Mouse (Mus musculus): ENCODE results near the gene Opcml. TPM values are rescaled to one million over a fixed set of nuclear protein-coding genes. Genes with fewer than 3 reads are reported as not detected.

The Opcml gene
- polyA plus RNA-seq, 1 experiment from 2014 or later: 73.0 TPM

DNA sequence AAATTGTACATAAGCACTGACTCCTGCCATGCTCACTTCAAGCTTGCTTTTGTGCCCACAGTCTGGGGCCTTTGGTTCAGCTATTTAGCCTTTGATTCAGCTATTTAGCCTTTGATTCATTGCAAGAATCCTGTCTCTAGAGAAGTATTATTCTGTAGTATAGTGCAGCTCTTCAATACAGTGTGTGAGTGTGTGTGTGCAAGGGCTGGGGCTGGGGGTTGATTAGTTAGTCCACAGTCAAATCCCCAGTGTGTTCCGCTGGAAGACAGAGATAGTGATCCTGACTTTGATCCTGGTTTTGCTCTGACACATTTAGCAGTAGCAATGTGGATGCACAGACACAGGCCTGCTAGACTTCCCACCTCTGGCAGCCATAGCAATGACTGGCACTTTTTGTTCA lies 797.9 kb downstream of the Opcml start:
- WGBS: 62% methylated on average over 1 of the region's 1 CpGs
- peak; percentile 68; the same call in 1 of the 2 replicates for ATAC-seq
- H3K27ac ChIP-seq (ENCODE audit: low read length): no peak overlapping the region

GRCm38 (mm10) chr9:28592208-28592607 lies 801.6 kb downstream of the Opcml start:
- 32% methylated on average over 3 of the region's 3 CpGs for WGBS
- no peaks in the 10 kb centered on the region for H3K9me3 ChIP-seq (replicated peaks; ENCODE audit: control insufficient read depth, low read length, poor library complexity, severe bottlenecking)
- no peak overlapping the region for H3K9ac ChIP-seq (ENCODE audit: low read depth, low read length)
- no peaks in the 10 kb centered on the region for H3K36me3 ChIP-seq (ENCODE audit: control insufficient read depth, insufficient read depth, low read length)
- H3K27ac ChIP-seq (ENCODE audit: low read length): no peak overlapping the region
- no peaks in the 10 kb centered on the region for H3K27me3 ChIP-seq (ENCODE audit: control insufficient read depth, insufficient read depth, low read depth, low read length)
- no peak overlapping the region for H3K4me2 ChIP-seq (ENCODE audit: low read length)
- peaks cover 9% of the 10 kb centered on the region for H3K4me1 ChIP-seq (ENCODE audit: control insufficient read depth, insufficient read depth, low read length)
- H3K4me3 ChIP-seq (ENCODE audit: low read depth, low read length): no peak overlapping the region
- ATAC-seq: no peak

More for the DNA sequence above, 797.9 kb downstream of the Opcml start:
- no peaks in the 10 kb centered on the region for H3K9me3 ChIP-seq (replicated peaks; ENCODE audit: control insufficient read depth, low read length, poor library complexity, severe bottlenecking)
- H3K4me1 ChIP-seq (ENCODE audit: control insufficient read depth, insufficient read depth, low read length): no peaks in the 10 kb centered on the region
- no peak overlapping the region for H3K9ac ChIP-seq (ENCODE audit: low read depth, low read length)
- no peak overlapping the region for H3K4me3 ChIP-seq (ENCODE audit: low read depth, low read length)
- H3K27me3 ChIP-seq (ENCODE audit: control insufficient read depth, insufficient read depth, low read depth, low read length): no peaks in the 10 kb centered on the region
- H3K36me3 ChIP-seq (ENCODE audit: control insufficient read depth, insufficient read depth, low read length): no peaks in the 10 kb centered on the region
- H3K4me2 ChIP-seq (ENCODE audit: low read length): no peak overlapping the region

DNA sequence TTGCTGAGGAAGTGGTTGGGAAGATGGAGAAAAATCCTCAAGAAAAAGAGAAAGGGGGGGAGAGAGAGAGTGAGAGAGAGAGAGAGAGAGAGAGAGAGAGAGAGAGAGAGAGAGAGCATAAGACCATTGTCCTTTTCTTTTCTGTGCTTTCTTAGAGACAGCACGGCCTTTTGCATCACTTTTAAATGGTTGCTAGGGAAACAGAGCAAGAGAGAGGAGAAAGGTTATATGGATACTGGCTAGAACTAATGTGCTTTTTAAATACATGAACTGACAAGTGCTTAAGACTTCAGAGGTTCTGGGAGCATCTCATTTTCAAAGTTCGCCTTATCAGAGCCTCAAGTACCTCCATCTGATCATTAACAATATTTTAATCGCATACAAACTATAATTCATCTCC lies 804.5 kb downstream of the Opcml start:
- Histone ChIP-seq H3K4me3 (ENCODE audit: low read depth, low read length) (no peak overlapping the region), H3K9me3 (replicated peaks; ENCODE audit: control insufficient read depth, low read length, poor library complexity, severe bottlenecking) (no peaks in the 10 kb centered on the region), H3K27ac (ENCODE audit: low read length) (peak overlapping the region; percentile 77), H3K27me3 (ENCODE audit: control insufficient read depth, insufficient read depth, low read depth, low read length) (no peaks in the 10 kb centered on the region), H3K4me2 (ENCODE audit: low read length) (no peak overlapping the region), H3K4me1 (ENCODE audit: control insufficient read depth, insufficient read depth, low read length) (peaks cover 9% of the 10 kb centered on the region), H3K9ac (ENCODE audit: low read depth, low read length) (no peak overlapping the region), H3K36me3 (ENCODE audit: control insufficient read depth, insufficient read depth, low read length) (no peaks in the 10 kb centered on the region)
- peak; percentile 56; the same call in 1 of the 2 replicates for ATAC-seq
- WGBS: 51% methylated on average over 3 of the region's 3 CpGs

GRCm38 (mm10) chr9:28605561-28605960 lies 815.0 kb downstream of the Opcml start:
- no peak overlapping the region for H3K4me2 ChIP-seq (ENCODE audit: low read length)

DNA sequence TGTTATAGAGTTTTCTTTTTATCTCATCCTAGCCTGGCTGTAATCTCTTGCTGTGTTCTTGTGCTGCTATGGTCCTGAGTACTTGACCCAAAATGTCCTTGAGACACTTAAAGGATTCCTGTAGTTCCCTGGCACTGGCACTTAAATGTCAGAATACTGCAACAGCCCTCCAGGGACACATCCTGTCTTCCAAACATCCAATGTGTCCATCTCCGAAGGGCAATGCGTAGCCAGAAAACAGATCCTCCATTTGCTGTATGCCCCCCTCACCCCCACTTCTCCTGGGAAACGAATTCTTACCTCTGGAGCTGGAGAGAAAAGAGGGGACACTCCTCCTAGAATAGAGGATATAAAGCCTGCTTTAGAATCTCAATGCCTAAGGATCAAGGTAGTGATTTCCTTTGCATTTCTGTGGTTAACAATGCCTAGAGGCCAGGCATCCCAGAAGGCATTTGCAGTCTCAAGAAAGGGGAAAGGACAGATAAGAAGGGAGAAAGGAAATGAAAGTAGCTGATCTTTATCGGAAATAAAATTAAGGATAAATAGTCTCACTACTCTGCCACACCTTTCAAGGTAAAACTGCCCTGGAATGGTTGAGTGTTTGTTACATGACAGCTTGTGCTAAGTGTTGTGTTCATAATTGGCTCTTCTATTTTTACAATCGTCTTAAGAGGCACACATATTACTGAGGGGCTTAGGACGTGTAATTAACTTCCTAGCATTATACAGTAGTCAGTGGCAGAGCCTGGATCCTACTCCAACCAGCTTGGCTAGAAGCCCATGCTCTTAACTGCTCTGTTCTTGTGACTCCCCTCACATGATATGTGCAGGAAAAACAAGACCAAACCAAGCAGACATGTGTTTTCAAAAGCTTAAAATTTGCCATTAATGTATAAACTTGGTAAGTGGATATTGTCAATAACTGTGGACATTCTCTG lies 823.4 kb downstream of the Opcml start:
- Histone ChIP-seq H3K4me1 (ENCODE audit: control insufficient read depth, insufficient read depth, low read length) (no peaks in the 10 kb centered on the region), H3K9ac (ENCODE audit: low read depth, low read length) (no peak overlapping the region), H3K27ac (ENCODE audit: low read length) (no peak overlapping the region), H3K4me3 (ENCODE audit: low read depth, low read length) (no peak overlapping the region), H3K27me3 (ENCODE audit: control insufficient read depth, insufficient read depth, low read depth, low read length) (no peaks in the 10 kb centered on the region), H3K4me2 (ENCODE audit: low read length) (no peak overlapping the region), H3K36me3 (ENCODE audit: control insufficient read depth, insufficient read depth, low read length) (no peaks in the 10 kb centered on the region), H3K9me3 (replicated peaks; ENCODE audit: control insufficient read depth, low read length, poor library complexity, severe bottlenecking) (no peaks in the 10 kb centered on the region)
- WGBS: 31% methylated on average over 6 of the region's 6 CpGs
- no peak for ATAC-seq

More at GRCm38 (mm10) chr9:28605561-28605960, 815.0 kb downstream of the Opcml start:
- no peaks in the 10 kb centered on the region for H3K36me3 ChIP-seq (ENCODE audit: control insufficient read depth, insufficient read depth, low read length)
- H3K4me1 ChIP-seq (ENCODE audit: control insufficient read depth, insufficient read depth, low read length): no peaks in the 10 kb centered on the region
- no peak overlapping the region for H3K27ac ChIP-seq (ENCODE audit: low read length)
- no peak for ATAC-seq
- no peak overlapping the region for H3K4me3 ChIP-seq (ENCODE audit: low read depth, low read length)
- no peaks in the 10 kb centered on the region for H3K9me3 ChIP-seq (replicated peaks; ENCODE audit: control insufficient read depth, low read length, poor library complexity, severe bottlenecking)
- WGBS: 83% methylated on average over 1 of the region's 1 CpGs
- H3K27me3 ChIP-seq (ENCODE audit: control insufficient read depth, insufficient read depth, low read depth, low read length): no peaks in the 10 kb centered on the region
- H3K9ac ChIP-seq (ENCODE audit: low read depth, low read length): no peak overlapping the region

- no peak overlapping the region for H3K27ac ChIP-seq (ENCODE audit: low read length)
These were observed 824.9 kb downstream of the Opcml start for GRCm38 (mm10) chr9:28615447-28615846.

DNA sequence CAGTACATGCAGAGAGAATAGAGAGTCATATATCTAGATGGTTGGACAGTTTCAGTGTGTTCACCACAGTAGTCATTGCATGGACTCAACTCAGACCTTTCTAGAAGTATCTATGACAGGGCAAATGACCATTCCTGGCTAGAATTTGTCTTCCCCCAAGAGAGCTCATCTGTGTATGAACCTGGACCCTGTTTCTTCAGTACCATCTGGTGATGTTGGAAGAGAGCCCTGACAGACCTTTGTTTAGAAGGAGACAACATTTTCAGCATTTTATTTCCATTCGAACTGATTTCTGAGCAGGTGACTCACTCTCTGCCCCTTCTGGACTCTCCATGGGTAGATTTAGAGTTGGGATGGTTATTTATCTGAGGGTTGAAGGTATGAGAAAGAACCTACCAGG lies 827.1 kb downstream of the Opcml start:
- no peaks in the 10 kb centered on the region for H3K4me1 ChIP-seq (ENCODE audit: control insufficient read depth, insufficient read depth, low read length)
- H3K27ac ChIP-seq (ENCODE audit: low read length): no peak overlapping the region
- H3K9ac ChIP-seq (ENCODE audit: low read depth, low read length): no peak overlapping the region
- no peak overlapping the region for H3K4me3 ChIP-seq (ENCODE audit: low read depth, low read length)
- ATAC-seq: no peak
- H3K4me2 ChIP-seq (ENCODE audit: low read length): no peak overlapping the region
- H3K9me3 ChIP-seq (replicated peaks; ENCODE audit: control insufficient read depth, low read length, poor library complexity, severe bottlenecking): no peaks in the 10 kb centered on the region
- H3K27me3 ChIP-seq (ENCODE audit: control insufficient read depth, insufficient read depth, low read depth, low read length): no peaks in the 10 kb centered on the region
- WGBS: 77% methylated on average over 1 of the region's 1 CpGs
- H3K36me3 ChIP-seq (ENCODE audit: control insufficient read depth, insufficient read depth, low read length): no peaks in the 10 kb centered on the region

More at GRCm38 (mm10) chr9:28615447-28615846, 824.9 kb downstream of the Opcml start:
- no peak for ATAC-seq
- no peak overlapping the region for H3K4me2 ChIP-seq (ENCODE audit: low read length)
- no peaks in the 10 kb centered on the region for H3K36me3 ChIP-seq (ENCODE audit: control insufficient read depth, insufficient read depth, low read length)
- no peaks in the 10 kb centered on the region for H3K27me3 ChIP-seq (ENCODE audit: control insufficient read depth, insufficient read depth, low read depth, low read length)
- no peaks in the 10 kb centered on the region for H3K9me3 ChIP-seq (replicated peaks; ENCODE audit: control insufficient read depth, low read length, poor library complexity, severe bottlenecking)
- H3K4me1 ChIP-seq (ENCODE audit: control insufficient read depth, insufficient read depth, low read length): no peaks in the 10 kb centered on the region
- no peak overlapping the region for H3K9ac ChIP-seq (ENCODE audit: low read depth, low read length)
- H3K4me3 ChIP-seq (ENCODE audit: low read depth, low read length): no peak overlapping the region

- Histone ChIP-seq H3K4me2 (ENCODE audit: low read length) (no peak overlapping the region), H3K27me3 (ENCODE audit: control insufficient read depth, insufficient read depth, low read depth, low read length) (no peaks in the 10 kb centered on the region), H3K27ac (ENCODE audit: low read length) (no peak overlapping the region), H3K4me1 (ENCODE audit: control insufficient read depth, insufficient read depth, low read length) (no peaks in the 10 kb centered on the region), H3K36me3 (ENCODE audit: control insufficient read depth, insufficient read depth, low read length) (no peaks in the 10 kb centered on the region), H3K9ac (ENCODE audit: low read depth, low read length) (no peak overlapping the region), H3K4me3 (ENCODE audit: low read depth, low read length) (no peak overlapping the region), H3K9me3 (replicated peaks; ENCODE audit: control insufficient read depth, low read length, poor library complexity, severe bottlenecking) (no peaks in the 10 kb centered on the region)
- no peak for ATAC-seq
- WGBS: 84% methylated on average over 2 of the region's 2 CpGs
These were observed 827.8 kb downstream of the Opcml start for GRCm38 (mm10) chr9:28618186-28618892.

DNA sequence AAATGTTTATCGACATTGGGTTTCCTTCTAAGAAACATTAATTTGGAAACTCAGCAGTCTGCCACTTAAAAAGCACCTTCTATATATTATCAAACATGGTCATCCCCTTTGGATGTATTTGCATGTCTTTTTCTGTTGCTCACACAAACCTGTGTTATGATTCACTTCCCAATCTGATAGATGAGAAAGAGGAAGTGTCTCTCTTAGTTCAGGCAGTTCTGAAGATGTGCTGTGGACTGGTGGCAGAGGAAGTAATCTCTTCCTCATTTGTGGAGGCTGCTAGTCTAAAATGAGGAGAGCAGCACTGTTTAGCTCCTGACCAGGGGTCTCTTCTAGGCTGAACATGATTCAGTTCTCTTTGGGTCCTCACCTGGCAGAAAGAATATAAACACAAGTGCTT lies 831.4 kb downstream of the Opcml start:
- Histone ChIP-seq H3K9me3 (replicated peaks; ENCODE audit: control insufficient read depth, low read length, poor library complexity, severe bottlenecking) (no peaks in the 10 kb centered on the region), H3K4me2 (ENCODE audit: low read length) (no peak overlapping the region), H3K4me3 (ENCODE audit: low read depth, low read length) (no peak overlapping the region), H3K36me3 (ENCODE audit: control insufficient read depth, insufficient read depth, low read length) (no peaks in the 10 kb centered on the region), H3K9ac (ENCODE audit: low read depth, low read length) (no peak overlapping the region), H3K27ac (ENCODE audit: low read length) (no peak overlapping the region), H3K4me1 (ENCODE audit: control insufficient read depth, insufficient read depth, low read length) (peaks cover 9% of the 10 kb centered on the region), H3K27me3 (ENCODE audit: control insufficient read depth, insufficient read depth, low read depth, low read length) (no peaks in the 10 kb centered on the region)
- 93% methylated on average over 1 of the region's 1 CpGs for WGBS
- ATAC-seq: no peak
